Mouse (Mus musculus): ENCODE measurements around the gene Gm20388. TPM values are rescaled to one million over a fixed set of nuclear protein-coding genes. Genes with fewer than 3 reads are reported as not detected.
A peak's percentile ranks its signal among the peaks of the same experiment; 100 is the strongest.

Gm20388 gene
- total RNA-seq, 4 experiments from 2014 or later: 0.17 to 15.1 (median 6.6) TPM

- DNase-seq (ENCODE audit: low spot score in 2 of 2): no peak
Observed at GRCm38 (mm10) chr8:122870377-122870863, 2959.8 kb downstream of the Gm20388 start.

GRCm38 (mm10) chr8:122871663-122872062 lies 2961.0 kb downstream of the Gm20388 start:
- no peak for DNase-seq (ENCODE audit: low spot score in 2 of 2)

- DNase-seq (ENCODE audit: low spot score in 2 of 2): no peak
Observed at GRCm38 (mm10) chr8:122873171-122873570, 2962.5 kb downstream of the Gm20388 start.

GRCm38 (mm10) chr8:122875186-122875585 lies 2964.5 kb downstream of the Gm20388 start:
- DNase-seq (ENCODE audit: low spot score in 2 of 2): no peak

- DNase-seq (ENCODE audit: low spot score in 2 of 2): no peak
Observed at GRCm38 (mm10) chr8:122878231-122878630, 2967.6 kb downstream of the Gm20388 start.

- DNase-seq (ENCODE audit: low spot score in 2 of 2): no peak
Observed at GRCm38 (mm10) chr8:122880302-122880701, 2969.7 kb downstream of the Gm20388 start.

- no peak for DNase-seq (ENCODE audit: low spot score in 2 of 2)
Observed at GRCm38 (mm10) chr8:122883671-122884070, 2973.0 kb downstream of the Gm20388 start.

- no peak for DNase-seq (ENCODE audit: low spot score in 2 of 2)
Observed at GRCm38 (mm10) chr8:122891440-122891839, 2980.8 kb downstream of the Gm20388 start.

- DNase-seq (ENCODE audit: low spot score in 2 of 2): no peak
Observed at GRCm38 (mm10) chr8:122893451-122893850, 2982.8 kb downstream of the Gm20388 start.

- no peak for DNase-seq (ENCODE audit: low spot score in 2 of 2)
Observed at GRCm38 (mm10) chr8:122896317-122896716, 2985.7 kb downstream of the Gm20388 start.

- no peak for DNase-seq (ENCODE audit: low spot score in 2 of 2)
Observed at GRCm38 (mm10) chr8:122897200-122897599, 2986.6 kb downstream of the Gm20388 start.

- DNase-seq (ENCODE audit: low spot score in 2 of 2): no peak
Observed at GRCm38 (mm10) chr8:122898018-122898417, 2987.4 kb downstream of the Gm20388 start.

- no peak for DNase-seq (ENCODE audit: low spot score in 2 of 2)
Observed at GRCm38 (mm10) chr8:122898473-122898872, 2987.8 kb downstream of the Gm20388 start.

- no peak for DNase-seq (ENCODE audit: low spot score in 2 of 2)
Observed at GRCm38 (mm10) chr8:122899085-122899484, 2988.4 kb downstream of the Gm20388 start.

- DNase-seq (ENCODE audit: low spot score in 2 of 2): no peak
Observed at GRCm38 (mm10) chr8:122901476-122901875, 2990.8 kb downstream of the Gm20388 start.

- DNase-seq (ENCODE audit: low spot score in 2 of 2): no peak
Observed at GRCm38 (mm10) chr8:122901892-122902515, 2991.4 kb downstream of the Gm20388 start.

- no peak for DNase-seq (ENCODE audit: low spot score in 2 of 2)
Observed at GRCm38 (mm10) chr8:122902581-122902980, 2991.9 kb downstream of the Gm20388 start.

GRCm38 (mm10) chr8:122903002-122903401 lies 2992.4 kb downstream of the Gm20388 start:
- no peak for DNase-seq (ENCODE audit: low spot score in 2 of 2)

- DNase-seq (ENCODE audit: low spot score in 2 of 2): no peak
Observed at GRCm38 (mm10) chr8:122904496-122904895, 2993.9 kb downstream of the Gm20388 start.

GRCm38 (mm10) chr8:122905346-122905745 lies 2994.7 kb downstream of the Gm20388 start:
- DNase-seq (ENCODE audit: low spot score in 2 of 2): no peak

GRCm38 (mm10) chr8:122906463-122907021 lies 2995.9 kb downstream of the Gm20388 start:
- DNase-seq (ENCODE audit: low spot score in 2 of 2): peak; percentile 90 to 92

- DNase-seq (ENCODE audit: low spot score in 2 of 2): no peak
Observed at GRCm38 (mm10) chr8:122912150-122912549, 3001.5 kb downstream of the Gm20388 start.

- no peak for DNase-seq (ENCODE audit: low spot score in 2 of 2)
Observed at GRCm38 (mm10) chr8:122912871-122913270, 3002.2 kb downstream of the Gm20388 start.
